Mouse (Mus musculus) spleen, postnatal 36 days (tissue): ENCODE data around the gene Lars2.
"Not testable (repeated sequence)": the region's sequence is repeated elsewhere in the genome, so short reads cannot be mapped to it uniquely, and the experiment has no call there.

Experiments
- DNase-seq, 2 experiments: peaks; one replicate each; pipeline ENCODE4 v3.0.0; 2022; ENCODE audit warnings: low spot score in 2 of 2, mixed read lengths in 1 of 2

Lars2 gene

GRCm38 (mm10) chr9:123366708-123367385 is at the start of gene Lars2:
TSS of gene Lars2 (plus strand) at chr9:123366927.
- peak; percentile 92 to 93 for DNase-seq

DNA sequence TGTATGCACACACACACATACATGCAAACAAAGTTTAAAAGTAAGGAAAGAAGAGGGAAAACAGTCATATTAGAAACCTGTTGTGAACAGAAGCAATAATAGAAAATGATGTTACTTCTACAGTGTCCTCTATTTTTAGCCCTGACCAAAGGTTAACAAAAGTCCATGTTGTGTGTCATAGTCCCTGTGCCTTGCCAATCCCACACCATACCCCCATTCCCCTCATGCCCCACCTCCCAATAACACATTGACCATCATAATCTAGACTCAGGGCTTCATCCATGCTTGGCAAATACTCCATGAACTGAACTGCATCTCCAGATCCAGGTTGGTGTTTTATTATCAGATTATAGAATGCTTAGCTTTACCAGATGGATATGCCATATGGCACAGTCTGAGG is 40.6 kb upstream of the Lars2 start:
- DNase-seq = no peak

DNA sequence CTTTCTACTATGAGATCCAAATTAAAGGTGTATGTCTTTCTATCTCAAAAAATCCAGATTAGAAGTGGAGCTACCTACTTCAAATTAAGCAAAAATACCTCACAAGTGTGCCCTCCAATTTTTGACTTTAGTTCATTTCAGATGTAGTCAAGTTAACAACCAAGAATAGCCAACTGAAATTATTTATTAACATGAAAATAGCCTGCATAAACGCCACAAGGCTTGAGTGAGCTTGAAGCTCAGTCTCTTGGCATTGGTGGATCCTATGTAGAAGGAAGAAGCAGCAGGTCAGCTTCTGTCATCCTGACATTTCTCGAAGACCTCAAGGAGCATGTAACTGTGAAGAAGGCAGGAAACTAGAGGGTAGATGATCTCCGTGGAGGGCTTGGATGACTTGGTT is 38.4 kb upstream of the Lars2 start:
- DNase-seq = no peak

DNA sequence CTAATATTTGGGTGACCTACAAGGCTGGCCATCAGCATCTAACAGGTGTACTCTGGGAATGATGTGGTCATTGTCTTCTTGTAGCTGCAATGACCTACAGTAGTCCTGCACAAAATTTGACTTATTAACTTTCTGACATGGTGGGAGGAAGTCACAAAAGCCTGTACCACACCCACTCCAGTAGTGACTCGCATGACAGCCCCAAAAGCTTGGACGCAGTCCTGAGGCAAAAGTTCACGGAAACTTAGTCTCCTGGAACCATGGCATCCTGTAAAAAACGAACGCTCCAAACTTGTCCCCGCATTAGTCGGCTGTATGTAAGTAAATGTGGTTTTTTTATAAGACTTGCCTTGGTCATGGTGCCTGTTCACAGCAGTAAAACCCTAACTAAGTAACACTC is 36.9 kb upstream of the Lars2 start:
- DNase-seq = no peak

DNA sequence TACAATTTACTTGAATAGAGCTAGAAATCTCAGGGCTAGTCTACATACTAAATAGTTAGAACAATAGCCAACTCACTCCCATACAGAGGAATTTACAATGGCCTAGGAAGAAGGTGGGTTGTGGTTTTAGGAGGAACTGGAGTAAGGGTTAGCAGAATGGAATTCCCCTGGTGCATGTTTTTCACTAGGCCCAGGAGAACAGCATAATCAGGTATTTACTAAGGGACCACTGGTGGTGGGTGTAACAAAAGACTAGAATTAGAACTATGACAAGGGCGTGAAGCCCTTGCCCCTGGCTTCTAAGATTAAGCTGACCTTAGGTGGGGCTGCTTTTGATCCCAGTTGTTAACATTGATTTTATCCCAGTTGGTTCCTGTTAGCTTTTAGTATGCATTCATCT is 36.5 kb upstream of the Lars2 start:
- not testable (repeated sequence) for DNase-seq

- no peak for DNase-seq
These were observed 33.2 kb upstream of the Lars2 start for GRCm38 (mm10) chr9:123333479-123333878.

GRCm38 (mm10) chr9:123335044-123335670 is 31.6 kb upstream of the Lars2 start:
- DNase-seq = no peak

DNA sequence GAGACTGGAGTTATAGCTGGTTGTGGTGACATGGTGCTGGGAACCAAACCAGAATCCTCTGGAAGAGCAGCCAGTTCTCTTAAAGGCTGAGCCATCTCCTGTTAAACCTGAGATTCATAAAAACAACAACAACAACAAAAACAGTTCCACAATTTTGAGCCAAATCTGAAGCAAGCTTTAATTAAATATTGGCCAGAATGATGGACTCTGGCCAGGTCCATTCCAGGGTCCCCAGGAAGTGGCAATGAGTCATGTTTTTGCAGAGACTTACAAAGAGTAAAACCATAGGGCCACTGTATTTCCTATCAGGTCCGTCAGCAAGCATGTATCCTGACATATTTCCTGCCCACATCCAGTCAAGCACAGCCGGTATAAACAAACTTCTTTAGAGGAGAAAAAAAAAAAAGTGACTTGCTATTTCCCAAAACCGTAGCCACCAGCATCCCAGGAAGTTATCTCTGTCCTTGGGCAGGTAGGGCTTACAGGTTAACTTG is 27.0 kb upstream of the Lars2 start:
- DNase-seq = no peak

GRCm38 (mm10) chr9:123341256-123341655 is 25.5 kb upstream of the Lars2 start:
- DNase-seq = no peak

DNA sequence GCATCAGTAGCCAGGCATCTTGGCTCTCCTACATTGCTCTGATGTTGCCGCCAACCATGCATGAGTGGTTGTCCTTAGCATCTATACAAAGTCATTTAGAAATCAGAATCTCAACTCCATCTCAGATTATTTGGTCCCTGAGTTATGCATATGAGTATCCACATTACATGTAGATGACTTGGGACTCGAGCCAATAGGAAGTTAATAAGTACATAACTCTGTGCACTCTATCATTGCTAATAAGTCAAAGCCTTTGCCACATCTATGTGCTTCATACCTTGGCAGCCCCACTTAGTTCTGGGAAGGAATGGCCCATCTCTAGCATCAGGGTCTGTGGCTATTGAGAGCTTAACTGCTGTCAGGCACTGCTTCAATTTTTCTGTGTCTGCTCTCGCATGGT is 23.7 kb upstream of the Lars2 start:
- DNase-seq = no peak

DNA sequence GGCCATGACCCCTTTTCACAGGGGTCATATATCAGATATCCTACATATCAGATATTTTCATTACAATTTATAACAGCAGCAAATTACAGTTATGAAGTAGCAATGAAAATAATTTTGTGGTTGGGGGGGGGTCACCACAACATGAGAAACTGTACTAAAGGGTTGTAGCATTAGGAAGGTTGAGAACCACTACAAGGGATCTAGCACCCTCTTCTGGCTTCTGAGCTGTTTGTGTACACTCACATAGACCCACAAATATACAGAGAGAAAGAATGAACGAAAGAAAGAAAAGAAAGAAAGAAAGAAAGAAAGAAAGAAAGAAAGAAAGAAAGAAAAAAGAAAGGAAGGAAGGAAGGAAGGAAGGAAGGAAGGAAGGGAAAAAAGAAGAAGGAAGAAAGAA is 17.4 kb upstream of the Lars2 start:
- DNase-seq = not testable (repeated sequence)

DNA sequence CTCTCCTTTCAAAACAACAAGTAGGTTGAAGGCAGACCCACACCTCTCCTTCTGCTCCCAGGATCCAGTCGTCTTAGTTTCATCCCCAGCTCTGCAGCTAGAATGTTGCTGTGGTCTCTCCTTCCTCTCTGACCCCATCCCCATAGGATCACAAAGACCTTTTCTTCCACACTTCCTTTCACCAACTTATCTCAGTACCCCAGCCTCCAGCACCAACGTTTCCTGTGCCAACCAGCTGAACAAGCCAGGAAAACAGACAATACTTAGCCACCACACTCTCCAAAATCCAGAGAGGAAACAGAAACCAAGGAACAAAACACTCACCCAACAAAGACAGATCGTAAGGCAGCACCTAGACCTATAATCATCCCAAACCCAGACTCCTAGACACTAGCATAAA is 6.7 kb upstream of the Lars2 start:
- no peak for DNase-seq

DNA sequence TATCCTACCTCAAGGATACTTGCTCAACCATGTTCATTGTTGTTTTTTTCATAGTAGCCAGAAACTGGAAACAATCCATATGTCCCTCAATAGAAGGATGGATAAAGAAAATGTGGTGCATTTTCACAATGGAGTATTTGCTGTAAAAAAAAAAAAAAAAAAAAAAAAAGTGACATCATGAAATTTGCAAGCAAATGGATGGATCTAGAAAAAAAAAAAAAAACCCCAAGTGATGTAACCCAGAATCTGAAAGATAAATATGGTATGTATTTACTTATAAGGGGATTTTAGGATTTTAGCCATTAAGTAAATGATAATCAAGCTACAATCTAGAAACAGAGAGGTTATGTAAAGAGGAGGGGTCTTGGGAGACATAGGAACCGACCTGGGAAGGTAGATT is 1.4 kb upstream of the Lars2 start:
- DNase-seq = no peak

- peak in 1 of 2 experiments; percentile 1 for DNase-seq
These were observed 602 bp upstream of the Lars2 start for GRCm38 (mm10) chr9:123365942-123366707.

- no peak for DNase-seq
These were observed 909 bp downstream of the Lars2 start for GRCm38 (mm10) chr9:123367636-123368035.

DNA sequence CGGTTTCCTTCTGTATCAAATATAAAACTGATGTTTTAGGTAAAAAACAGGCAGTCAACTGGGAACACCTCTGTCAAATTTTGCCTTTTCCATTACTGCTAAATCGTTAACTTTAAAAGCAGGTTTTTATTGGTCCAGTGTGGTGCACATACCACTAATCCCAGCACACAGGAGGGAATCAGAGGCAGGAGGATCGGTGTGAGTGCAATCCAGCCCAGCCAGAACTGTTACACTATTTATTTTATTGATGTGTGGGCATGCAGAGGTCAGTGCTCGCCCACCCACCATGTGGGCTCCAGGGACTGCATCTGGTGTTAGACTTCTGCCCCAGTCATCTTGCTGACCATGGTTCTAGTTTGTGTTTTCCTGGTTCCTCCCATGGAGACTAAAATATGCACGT is 15.7 kb downstream of the Lars2 start:
- no peak for DNase-seq

DNA sequence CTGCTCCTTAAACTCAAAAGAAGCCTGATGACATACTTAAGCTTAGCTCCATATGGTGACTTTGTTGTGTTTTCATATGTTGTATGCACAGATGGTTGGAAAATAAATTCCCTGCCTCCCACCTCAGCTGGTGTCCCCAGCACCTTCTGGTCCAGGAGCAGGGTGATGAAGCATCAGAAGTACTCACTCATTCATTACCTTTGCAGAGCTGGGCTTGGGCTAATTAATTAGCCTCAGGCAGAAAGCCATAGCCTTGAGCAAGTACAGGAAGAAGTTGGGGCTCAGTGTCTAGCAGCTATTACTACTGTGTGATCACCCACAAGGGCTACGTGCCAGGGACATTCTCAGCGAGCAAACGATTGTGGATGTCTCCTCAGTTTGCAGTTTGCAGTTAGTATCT is 18.0 kb downstream of the Lars2 start:
- DNase-seq = no peak

GRCm38 (mm10) chr9:123385352-123386198 is 18.8 kb downstream of the Lars2 start:
- DNase-seq = no peak

DNA sequence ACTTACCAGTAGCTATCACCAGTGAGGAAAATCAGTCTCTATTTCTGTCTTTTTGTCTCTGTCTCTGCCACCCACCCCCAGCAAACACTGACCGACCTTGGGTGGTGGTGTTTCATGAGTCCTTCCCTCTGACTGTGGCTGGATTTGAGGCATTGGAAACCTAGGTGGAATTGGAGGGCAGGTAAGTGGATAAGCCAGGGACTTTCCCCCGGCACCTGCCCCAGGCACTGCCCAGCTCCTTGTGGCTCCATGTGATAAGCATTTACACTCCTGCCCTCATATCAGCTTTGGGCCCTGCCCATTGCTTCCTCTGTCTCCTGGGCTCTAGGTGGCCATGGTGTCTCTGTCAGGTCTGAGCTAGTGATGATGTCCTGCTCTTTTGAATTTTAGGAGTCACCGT is 19.6 kb downstream of the Lars2 start:
- DNase-seq = no peak

- DNase-seq = not testable (repeated sequence)
These were observed 21.6 kb downstream of the Lars2 start for GRCm38 (mm10) chr9:123388087-123389007.
